Mouse (Mus musculus): ENCODE measurements around the gene Mmp28.
A peak's percentile ranks its signal among the peaks of the same experiment; 100 is the strongest.

Mmp28 gene

DNA sequence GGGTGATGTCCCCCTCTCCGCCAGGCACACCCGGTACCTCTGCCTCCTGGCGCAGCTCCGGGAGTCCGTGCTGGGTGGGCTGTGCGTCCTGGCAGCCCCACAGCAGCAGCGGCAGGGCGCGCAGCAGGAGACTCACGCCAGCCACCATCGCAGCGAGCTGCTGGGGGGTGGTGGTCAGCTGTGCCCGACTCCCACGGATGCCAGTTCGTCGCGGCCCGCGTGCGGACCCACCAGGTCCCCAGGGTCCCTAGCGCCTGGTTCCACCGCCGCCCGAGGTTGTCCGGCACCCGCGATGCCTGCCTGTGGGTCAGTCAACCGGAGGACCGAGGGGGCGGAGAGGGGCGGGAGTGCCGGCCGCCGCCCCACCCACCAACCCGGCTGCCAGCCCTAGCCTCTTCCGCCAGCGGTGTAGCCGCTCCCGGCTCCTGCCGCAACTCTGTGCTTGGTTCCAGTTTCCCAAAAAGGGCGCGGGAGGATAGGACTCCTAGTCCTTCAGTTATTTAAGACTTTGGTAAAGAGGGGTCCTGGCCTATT is at the start of gene Mmp28:
Gene Mmp28, minus strand, starts transcription at position 361 of the 534 bp plus-strand sequence.
- no peak for DNase-seq

DNA sequence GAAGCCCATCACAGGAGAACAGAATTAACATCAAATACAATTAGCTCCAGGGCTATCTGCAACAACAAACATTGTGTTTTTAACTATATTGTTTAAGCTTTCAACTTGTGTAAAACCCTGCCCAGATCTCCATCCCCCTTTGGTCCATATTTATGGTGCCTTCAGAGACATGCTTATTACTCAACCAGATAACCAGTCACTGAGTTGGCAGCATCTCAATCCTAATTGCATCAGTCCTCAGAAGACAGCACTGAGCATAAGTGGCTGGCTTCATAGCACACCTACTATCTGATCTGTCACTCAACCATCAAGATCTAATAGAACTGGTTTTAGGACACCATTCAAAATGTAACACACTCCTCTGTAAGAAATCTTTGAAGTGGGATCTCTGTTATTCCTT is 46.6 kb upstream of the Mmp28 start:
- DNase-seq, result no peak

DNA sequence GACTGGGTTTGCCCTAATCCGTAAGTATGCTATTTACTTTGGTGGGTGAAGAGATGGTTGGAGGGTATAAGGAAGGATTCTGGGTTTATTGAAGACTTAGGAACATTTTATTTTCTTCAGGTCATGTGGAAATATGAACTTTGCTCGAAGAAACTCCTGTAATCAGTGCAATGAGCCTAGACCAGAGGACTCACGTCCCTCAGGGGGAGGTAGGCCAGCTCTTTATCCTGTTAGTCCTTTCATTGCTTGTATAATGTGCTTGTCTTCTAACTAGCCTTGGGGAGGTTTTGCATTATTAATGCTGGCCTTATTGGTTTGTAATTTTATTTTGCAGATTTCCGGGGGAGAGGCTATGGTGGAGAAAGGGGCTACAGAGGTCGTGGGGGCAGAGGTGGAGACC is 41.4 kb upstream of the Mmp28 start:
- DNase-seq, result no peak

DNA sequence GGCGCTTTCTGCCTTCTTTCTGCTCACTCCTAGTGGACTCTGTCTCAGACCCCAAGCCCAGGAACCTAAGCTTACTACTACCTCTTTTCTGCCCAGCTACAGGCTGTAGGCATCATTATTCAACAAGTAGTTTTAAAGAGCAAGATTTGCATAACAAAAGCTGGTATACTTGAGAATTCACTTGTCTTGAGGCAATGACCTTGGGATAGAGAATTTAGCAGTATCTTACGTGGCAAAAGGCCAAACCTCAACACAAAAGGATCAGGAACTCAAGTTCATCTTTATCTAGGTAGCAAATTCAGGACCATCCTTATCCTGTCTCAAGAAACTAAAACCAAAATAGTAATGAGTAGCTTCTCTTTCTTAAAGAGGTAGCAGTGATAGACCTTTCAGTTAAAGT is 32.7 kb upstream of the Mmp28 start:
- DNase-seq, result no peak

DNA sequence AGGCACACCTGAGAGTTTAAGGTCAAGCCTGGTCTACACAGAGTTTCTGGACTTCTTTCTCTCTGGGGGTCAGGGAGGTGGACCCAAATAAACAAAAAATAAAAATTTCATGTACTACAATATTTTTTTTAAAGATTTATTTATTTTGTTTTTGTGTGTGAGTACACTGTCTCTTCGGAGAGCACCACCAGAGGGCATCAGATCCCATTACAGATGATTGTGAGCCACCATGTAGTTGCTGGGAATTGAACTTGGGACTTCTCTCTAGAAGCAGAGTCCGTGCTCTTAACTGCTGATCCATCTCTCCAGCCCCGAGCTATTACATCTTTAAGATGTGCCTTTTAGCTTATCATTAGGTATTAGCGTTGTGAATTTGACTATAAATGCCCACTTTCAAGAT is 28.6 kb upstream of the Mmp28 start:
- DNase-seq, result no peak

DNA sequence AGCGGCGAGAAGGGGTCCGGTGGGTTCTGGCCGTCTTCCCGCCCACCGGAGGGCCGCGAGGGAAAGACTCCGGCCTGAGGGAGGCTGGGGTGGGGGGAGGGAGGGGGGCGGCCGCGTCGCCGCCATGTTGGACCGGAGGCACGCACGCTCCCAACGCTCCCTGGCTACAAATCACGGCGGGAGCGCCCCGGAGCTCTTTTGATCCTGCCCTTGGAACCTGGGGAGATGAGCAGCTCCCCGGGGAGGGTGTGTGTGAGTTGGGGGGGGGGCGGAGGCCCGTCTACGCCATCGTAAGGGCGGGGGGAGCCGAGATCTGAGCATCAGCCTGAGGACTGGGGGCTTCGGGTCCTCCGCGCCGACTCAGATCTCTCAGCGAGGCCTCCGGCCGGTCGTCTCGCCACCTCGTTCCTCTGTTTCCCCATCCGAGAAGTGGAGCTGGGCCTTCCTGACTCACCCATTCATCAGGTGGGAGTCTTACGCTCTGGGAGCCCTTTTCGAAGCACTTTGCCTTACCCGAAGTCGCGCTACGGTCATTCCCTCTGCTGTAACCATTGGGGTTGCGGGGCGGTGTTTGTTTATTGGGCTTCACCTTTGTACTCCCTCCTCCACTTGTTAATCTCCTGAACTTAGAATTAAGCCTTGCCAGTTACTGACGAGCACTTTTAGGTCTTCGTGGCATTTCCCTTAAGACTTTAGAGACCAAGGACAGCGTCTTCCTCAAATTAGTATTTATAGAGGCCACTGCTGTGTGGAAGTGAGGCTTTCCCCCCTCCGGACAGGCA is 10.6 kb upstream of the Mmp28 start:
- no peak for DNase-seq

DNA sequence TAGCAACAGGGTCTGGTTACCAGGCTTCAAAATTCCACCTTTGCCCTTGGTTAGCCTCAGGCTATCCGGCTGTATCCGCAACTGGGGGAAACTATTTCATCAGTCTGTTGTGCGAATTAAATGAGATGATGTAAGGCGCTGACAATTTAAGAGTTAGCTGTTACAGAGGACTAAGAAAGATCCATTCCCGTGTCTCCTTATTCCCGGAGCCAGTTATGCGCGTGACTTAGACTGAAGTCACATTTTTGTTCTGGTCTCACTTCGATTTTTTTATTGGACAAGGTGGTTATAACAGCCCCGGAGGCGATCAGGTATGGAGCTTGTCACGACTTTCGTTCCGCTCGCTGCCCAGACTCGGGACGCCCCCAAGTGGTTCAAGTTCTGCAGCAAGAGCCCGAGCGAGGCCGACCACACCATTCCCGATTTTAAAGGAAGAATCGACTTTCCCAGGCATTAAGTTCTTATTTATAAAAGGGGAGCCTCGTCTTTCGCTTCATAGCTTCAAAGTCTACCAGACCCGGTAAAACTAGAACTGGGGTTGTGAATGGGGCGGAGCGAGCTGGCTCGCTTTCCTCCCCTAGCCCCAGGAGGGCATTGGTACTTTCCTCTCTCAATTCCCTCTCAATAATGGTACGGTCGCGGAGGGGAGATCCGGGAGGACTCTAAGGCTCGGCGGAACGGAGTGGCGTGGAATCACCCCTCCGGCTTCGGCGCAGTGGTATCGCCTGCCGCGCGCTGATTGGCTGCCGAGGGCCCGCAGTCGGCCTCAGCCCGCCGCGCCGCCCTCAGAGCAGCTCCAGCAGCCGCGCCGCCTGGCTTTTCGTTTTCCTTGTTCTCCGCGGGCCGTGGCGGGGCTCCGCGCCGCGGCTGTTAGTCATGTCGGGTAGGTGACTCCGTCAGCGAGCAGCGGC is 9.7 kb upstream of the Mmp28 start, which contains the start of gene Taf15:
Gene Taf15, plus strand, starts transcription at position 763 of the 911 bp plus-strand sequence.
- DNase-seq, result peak; percentile 97

DNA sequence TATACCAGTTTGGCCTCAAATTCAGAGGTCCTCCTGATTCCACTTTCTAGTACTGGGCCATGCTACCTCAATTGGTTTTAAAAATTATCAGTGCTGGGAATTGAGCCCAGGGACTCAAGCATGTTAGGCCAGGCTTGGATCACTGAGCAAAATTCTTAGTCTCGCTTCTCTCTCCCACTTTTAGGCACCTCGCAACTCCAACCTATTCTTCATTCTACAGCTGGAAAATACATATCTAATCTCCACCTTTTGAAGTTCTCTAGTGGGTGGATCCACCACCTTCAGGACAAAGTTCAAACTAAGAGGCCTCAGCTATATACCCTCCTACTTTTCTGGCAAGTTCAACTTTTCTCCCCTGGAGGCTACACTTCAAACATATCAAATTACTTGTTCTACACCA is 8.9 kb upstream of the Mmp28 start:
- no peak for DNase-seq

DNA sequence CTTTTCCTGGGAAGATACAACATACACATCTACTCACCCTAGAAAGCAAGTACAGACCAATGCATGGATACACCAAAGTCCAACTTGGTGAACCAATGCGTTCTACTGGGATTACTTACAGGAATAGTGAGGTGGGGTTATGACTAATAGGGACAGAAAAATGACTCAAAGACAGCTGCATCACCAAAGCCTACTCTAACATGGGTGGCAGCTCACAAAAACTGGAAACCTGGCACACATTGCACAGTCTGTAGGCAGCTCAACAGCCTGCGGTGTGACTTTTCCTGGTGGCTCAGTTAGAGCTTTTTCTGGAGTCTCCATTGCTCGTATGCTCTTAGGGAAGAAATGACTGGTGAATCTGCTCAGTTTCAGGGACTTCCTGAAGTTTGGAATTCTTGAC is 5.9 kb upstream of the Mmp28 start:
- no peak for DNase-seq

DNA sequence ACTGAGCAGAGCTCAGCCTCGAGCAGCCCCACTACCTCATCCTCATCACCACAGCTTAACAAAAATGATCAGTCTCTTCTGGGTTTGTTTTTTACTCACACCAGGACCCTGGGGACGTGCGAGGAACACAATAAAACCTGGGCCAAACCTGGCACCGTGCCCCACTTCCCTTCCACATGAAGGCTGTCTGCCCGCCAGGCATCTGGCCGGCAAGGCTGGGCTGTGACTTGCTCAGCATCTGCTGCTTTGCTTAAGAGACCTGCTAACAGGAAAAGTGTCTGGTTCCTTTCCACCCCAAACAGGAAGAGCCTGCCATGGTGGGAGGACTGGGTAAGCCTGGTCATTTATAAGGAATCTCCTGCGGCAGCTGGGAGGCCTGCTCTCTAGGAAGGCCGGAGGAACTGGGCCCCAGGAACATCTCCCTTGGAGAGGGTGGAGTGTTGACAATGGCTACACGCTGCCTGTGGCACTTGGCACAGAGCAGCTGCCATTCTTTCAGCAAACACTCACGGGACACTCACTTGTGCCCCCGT is 4.3 kb upstream of the Mmp28 start:
- DNase-seq, result peak; percentile 42

DNA sequence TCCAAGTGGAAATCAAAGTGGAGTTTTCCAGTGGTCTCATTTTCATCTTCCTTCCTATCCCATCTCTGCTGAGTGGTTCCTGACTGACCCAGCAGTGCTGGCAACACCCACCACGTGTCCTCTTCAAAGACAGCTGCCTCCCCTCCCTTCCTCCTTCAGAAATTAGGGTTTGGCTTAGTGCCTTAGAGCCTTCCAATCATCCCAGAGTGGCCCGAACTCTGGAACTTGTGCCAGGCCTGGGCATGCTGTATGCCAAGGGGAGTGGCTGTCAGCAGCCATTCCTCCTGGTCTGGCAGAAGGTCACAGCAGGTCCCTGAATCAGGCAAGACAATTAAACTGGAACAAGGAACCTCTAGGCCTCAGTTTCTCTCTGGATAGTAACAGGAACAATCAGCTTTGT is 3.1 kb upstream of the Mmp28 start:
- no peak for DNase-seq

DNA sequence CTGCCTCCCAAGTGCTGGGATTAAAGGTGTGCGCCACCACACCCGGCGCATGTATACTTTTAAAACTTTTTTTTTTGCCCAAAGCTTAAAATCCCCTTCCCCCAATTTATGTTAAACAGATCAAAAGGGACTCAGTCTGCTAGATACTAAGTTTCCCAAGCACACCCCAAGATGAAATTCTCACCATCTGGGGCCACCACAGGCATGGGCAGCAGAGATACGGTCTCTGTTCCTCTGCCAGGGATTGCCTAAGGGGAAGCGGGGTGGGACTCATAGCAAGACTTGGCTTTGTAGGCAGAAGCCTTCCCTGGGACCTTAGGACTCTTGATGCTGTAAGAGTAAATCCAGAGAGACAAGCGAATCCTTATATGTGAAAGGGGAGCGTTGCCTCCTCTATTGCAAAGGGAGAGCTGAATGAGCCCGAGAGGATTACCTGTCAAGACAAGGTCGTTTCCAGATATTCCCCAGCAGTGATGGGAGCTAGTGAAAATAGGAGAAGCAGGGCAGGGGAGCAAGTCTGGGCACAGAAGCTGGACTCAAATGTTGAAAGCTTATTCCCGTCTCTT is 1.3 kb downstream of the Mmp28 start:
- no peak for DNase-seq

DNA sequence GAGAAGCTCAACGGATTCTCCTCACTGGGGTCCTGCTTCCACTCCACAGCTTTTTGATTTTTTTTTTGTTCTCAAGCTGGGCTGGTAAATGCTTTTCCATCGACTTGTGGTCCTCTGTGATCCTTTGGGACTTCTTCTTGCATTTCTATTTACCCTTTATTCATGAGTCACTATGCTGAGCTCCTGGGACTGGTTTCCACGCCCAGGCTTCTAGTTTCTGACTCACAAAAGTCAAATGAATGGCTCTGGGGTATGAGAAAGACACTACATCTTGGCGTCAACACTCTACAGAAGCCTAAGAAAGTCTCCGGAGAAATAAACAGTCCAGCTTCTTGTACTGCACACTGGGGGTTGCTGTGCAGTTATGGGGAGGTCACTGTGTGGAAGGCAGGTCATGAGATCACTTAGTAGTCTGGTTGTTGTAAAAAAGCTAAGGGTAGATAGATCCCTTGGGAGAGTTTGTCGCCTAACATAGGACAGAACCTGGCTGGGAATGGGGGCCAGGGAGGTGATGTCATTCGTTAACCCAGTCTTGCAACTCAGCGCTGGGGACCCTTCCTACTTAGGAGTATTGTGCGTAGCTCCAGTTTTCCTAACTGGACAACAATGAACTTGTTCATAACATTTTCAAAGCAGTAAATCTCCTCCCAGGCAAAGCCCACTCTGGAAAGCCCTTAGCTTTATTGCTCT is 4.8 kb downstream of the Mmp28 start:
- no peak for DNase-seq

DNA sequence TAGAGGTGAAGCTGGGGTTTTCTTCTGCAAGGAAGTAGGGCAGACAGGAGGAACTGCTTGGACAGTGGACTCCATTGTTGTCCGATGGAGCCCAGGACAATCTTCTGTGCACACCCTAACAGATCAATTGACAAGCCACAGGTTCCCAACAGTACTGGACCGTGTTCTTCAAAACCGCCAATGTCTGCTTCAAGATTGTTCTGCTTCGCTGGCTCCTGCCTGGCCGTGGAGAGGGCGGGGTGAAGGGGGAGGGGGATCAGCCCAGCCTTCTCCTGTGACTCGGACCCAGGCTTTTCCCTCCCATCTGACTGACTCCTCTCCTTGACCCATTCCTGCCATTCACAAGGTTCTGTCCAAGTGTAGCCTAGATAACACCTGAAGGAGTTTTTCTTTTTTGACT is 5.6 kb downstream of the Mmp28 start:
- DNase-seq, result no peak

DNA sequence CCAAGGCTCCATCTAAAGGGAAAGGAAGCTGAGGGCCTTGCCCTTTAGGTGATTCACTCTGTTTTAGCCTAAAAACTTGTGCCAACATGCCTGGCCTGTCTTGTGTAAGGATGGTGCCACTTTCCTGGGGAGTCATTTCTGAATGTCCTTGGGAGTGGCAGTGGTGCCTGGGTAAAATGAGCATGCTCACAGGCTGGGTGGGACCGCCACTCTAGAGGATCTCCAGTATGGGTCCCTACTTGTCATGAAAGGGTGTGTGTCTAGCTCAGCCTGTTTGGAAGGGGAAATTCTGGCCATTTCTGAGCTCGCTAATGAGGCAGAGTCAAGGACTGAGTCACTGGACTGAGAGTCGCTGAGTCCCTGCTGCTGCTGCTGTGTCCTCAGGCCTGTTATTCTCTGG is 7.3 kb downstream of the Mmp28 start:
- no peak for DNase-seq

DNA sequence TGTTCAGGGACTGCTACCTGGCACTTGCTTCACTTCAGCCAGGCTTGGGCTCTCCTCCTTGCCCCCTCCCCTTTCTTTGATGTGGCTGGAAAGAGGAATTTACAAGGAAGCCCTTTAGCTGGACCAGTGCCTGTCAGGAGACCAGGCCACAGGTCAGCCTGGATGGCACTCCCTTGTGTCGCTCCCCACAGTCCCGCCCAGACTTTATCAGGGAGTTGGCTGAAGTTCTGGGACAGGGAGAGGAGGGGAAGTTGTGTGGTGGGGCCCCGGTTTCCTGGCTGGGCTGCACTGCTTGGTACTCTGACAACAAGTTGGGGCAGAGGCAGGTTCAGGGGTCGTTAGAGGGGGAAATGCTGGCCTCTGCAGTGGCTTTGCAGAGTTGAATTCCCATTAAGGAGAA is 8.3 kb downstream of the Mmp28 start:
- DNase-seq, result no peak

DNA sequence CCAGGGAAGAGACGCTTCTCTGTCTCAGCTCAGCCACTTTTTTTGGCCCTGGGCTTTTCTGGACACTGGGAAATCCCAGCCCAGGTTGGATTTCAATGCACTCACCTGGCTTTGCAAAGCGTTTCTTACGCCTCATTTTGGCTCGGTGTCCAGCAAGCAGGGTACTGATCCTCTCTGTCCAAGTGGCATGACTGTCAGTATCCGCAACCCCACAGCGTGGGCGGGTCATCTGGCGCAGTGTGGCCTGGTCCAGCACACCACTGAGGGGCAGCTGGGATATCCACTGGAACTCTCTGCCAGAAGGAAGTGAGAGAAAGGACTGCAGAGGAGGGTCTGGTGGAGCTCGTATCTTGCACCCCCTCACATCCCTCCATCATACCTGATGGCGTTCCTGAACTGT is 11.6 kb downstream of the Mmp28 start:
- no peak for DNase-seq

DNA sequence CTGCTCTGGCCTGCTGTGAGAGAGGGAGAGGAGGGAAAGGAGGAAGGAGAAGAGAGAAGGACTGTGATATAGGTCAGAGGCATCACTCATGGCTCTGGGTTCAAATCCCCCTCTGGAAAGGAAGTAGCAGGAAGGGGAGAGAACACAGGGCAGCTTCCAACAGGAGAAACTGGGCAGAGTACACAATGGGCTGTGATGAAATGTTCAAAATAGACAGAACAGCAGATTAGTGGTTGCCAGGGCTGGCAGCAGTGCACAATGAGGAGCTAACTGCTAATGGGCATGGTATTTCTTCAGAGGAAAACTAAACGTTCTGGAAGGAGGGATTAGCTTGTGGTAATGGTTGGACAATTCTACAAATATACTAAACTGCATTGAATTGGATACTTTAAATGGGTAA is 12.3 kb downstream of the Mmp28 start:
- DNase-seq, result no peak

DNA sequence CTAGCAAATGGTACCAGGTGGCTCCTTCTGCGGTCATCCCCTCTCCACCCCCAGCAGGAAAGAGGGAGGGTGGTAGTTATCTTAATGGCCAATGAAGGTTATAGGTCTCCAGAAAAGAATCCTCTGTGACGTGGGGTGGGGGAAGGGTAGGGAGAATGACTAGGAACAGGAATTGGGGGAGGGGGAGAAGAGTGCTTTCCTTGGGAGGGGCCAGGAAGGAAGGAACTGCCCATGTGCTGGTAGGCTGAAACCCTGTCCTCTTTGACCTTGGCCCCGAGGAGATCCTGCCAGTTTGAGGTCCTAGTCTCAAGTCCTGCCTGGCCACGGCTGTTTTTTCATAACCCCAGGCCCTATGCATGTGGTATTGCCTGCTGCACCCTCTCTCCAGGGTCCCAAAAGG is 13.6 kb downstream of the Mmp28 start:
- DNase-seq, result no peak

DNA sequence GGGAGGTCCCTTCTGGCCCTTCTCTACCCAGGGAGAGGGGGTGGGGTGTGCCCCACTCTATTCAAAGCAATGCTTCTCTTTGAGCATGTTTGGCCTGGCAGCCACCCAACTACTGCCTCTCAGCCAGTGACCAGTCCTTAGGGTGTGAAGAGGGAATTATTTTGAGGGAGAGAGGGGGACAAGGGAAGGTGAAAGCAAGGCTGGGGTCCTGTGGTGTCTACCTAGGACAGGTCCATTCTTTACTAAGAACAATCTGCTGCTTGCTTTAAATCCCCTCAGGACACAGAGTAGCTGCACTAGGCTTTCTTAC is 14.0 kb downstream of the Mmp28 start:
- DNase-seq, result no peak

DNA sequence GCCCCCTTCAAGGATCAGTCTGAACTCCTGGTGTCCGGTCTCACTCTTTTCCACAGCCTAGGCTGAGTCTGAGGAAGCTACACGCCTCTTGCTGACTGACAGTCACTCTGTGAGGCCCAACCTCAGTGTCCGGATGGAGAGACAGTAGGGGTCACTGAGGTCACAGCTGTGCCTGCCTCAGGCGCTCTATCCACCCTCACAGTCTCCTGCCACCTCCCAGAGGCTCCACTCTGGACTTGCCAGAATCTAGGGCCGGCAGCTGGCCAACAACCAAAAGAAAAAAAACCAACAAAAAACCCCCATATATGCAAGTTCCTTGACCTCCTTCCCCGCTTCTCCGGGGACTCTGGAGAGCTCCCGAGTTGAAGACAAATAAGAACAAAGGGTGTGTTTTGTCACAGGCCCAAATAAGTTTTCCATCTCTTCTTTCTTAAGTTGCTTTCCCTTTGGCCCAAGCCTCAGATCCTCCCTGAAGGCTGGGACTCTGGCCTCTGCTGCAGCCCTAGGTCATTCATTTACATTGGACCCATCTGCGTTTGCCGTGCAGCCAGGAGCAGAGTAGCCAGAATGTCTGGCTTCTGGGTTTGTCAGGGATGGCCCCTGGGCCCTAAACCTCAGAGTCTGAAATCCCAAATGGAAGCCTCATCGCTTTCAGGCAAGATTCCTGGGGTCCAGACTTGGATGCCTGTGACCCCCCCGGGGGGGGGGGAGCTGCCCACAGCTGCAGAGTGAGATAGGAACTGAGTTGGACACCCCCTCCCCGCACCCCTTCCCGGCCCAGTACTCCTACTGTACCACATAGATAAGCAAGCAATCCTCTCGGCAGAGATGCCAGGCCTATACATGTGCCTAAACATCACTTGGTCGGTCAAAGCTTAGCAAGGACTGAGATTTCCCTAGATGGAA is 14.6 kb downstream of the Mmp28 start:
- DNase-seq, result no peak

DNA sequence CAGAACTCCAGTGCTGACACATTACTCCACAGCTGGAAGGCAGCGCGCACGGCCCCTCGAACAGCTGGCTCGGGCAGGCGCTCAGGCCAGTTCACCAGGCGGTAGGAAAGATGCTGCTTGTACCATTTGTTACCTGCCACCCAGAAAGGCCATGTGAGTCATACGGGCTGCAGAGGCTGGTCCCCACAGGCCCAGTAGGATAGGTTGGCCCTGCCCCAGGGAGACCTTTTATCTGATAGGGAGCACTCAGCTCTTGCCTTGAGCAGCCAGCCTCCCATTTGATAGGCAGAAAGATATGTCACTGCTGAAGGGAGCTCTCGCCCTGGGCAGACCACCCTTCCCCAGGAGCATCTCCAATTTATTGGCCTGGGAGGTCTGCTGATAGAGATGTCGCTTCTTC is 15.3 kb downstream of the Mmp28 start:
- DNase-seq, result no peak

Data from layer of hippocampus, adult 9-11 months (tissue).